Mouse (Mus musculus) kidney, postnatal 36 days (tissue): Measurements from ENCODE around the gene Gapvd1.
A peak's percentile ranks its signal among the peaks of the same experiment; 100 is the strongest.
"Not testable (repeated sequence)": the region's sequence is repeated elsewhere in the genome, so short reads cannot be mapped to it uniquely, and the experiment has no call there.

Experiments used
- DNase-seq, 2 experiments: peaks; one replicate each; pipeline ENCODE4 v3.0.0; 2021 to 2022; ENCODE audit warnings: mixed read lengths in 2 of 2

Gapvd1 gene

GRCm38 (mm10) chr2:34771368-34772226 is 16.6 kb upstream of the Gapvd1 start, which contains the start of gene Hspa5:
Gene Hspa5, plus strand, starts transcription at chr2:34771970.
- DNase-seq: peak; percentile 99 to 100

- no peak for DNase-seq
Measured at GRCm38 (mm10) chr2:34770951-34771350, 15.9 kb upstream of the Gapvd1 start.

- no peak for DNase-seq
Measured at GRCm38 (mm10) chr2:34770049-34770448, 15.0 kb upstream of the Gapvd1 start.

DNA sequence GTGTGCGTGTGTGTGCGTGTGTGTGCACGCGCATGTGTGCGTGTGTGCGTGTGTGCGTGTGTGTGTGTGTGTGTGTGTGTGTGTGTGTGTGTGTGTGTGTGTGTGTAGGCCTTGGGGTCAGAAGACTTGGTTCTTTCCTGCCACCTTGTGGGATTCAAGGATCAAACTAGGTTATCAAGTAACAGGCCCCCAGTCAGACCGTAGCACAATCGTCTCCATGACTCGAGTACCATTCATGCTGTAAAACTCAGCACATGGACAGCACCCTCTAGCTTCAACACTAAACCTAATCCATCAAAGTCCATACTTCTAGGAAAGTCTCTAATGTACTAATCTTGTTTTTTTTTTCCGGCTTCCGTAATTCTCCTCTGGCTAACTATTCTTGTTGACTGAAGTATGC is 9.8 kb upstream of the Gapvd1 start:
- DNase-seq: no peak

GRCm38 (mm10) chr2:34762872-34763271 is 7.8 kb upstream of the Gapvd1 start:
- DNase-seq: no peak

GRCm38 (mm10) chr2:34762174-34762573 is 7.1 kb upstream of the Gapvd1 start:
- no peak for DNase-seq

DNA sequence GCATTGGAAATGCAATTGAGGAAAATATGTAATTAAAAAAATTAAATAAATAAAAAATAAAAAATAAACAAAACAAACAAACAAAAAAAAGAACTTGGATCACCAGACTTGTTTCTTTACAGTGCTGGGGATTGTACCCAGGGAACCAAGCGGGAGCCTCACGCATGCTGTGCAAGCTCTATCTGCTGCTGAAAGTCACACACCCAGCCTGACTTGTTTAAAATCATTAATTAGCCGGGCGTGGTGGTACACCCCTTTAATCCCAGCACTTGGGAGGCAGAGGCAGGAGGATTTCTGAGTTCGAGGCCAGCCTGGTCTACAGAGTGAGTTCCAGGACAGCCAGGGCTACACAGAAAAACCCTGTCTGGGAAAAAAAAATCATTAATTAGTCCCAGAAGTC is 6.2 kb upstream of the Gapvd1 start:
- DNase-seq: not testable (repeated sequence)

DNA sequence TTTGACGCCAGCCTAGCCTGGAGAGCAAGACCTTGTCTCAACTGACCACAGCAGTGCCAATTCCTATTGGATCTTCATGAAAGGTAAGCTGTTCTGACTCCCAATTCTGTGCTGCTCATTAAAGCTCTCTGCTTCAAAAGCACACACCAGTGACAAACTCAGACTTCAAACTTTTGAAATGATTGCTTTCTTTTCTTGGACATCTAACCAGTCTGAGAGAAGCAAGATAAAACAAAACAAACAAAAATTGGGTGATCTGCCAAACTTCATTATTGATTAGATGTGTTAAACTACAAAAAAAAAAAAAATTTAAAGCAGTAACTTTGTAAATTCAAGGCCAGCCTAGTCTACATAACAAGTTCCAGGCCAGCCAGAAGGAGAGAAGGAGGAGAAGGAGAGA is 2.3 kb upstream of the Gapvd1 start:
- no peak for DNase-seq

DNA sequence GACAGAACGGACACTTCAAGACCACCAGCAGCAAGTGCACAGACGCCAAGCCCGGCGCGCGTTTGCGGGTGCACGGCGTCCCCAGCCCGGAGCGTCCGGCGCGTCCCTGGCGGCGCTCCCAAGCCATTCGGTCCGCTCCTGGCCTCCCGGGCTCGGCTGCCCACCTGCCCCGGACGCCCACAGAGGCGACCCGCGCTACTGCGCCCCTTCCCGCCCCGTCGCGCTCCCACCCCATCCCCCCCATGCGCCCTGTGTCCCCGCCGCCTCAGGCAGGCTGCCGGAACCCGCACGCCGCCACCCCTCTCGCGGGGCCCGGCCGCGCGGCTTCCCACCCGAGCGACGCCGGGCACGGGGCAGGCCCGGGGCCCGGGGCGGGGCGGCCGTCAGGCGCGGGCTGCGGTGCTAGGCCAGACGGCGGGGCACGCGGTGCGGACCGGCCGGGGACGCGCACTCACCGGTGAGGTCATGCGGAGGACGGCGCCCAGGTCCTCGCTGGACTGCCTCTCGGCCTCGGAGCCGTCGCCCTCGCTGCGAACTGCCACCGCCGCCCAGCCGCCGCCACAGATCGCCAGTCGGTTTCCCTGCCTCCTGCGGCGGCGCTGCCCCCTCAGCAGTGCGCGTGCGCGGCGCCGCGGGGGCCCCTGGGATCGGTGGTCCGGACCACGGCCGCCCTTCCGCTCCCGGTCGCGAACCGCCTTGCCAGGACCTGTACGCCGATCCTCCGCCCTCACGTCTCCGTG is 1.1 kb downstream of the Gapvd1 start:
- DNase-seq: peak; percentile 90 to 95

- no peak for DNase-seq
Measured at GRCm38 (mm10) chr2:34750245-34750644, 4.8 kb downstream of the Gapvd1 start.

DNA sequence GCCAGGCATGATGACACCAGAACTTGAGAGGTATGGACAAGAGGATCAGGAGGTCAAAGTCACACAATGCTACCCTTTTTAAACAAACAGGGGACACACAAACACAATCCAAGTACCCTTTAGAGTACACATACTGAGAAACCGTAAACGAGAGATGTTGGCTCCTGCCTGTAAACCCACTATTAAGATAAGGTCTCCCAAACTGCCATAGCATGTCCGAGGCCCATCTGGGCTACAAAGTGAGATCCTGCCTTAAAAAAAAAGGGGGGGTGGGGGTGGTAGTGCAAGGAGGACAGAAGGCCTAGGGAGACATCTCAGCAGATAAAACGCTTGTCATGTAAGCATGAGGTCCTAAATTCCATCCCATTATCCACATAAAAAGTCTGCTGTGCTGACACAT is 6.6 kb downstream of the Gapvd1 start:
- no peak for DNase-seq

DNA sequence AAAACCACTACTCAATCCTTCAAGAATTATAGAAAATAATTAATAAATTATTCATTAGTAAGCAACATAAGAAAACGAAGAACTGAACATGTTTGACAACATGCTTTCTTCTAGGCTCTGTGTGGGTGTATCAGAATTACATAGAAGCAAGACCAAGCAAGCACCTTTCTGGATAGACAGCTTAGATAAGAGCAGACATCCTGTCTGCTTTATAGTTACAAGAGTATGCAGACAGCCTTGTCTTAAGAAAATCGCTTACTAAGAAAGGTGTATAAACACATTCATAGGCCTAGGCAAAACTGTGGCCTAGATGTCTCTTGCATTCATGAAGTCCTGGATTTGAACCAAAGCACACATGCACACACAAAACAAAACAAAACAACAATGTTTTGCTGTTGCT is 9.4 kb downstream of the Gapvd1 start:
- no peak for DNase-seq

DNA sequence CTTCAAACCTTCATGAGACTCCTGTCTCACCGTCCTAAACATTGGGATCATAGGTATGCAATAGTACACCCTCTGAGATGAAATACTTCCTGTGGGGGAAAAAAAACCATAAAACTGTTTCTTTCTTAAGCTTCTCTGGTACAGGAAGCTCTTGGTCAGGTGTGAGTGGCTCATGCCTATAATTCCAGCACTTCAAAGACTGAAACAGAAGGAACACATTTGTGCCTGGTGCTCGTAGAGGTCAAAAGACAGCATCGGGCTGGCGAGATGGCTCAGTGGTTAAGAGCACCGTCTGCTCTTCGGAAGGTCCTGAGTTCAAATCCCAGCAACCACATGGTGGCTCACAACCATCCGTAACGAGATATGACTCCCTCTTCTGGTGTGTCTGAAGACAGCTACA is 10.6 kb downstream of the Gapvd1 start:
- no peak for DNase-seq

GRCm38 (mm10) chr2:34742675-34743074 is 12.4 kb downstream of the Gapvd1 start:
- no peak for DNase-seq

DNA sequence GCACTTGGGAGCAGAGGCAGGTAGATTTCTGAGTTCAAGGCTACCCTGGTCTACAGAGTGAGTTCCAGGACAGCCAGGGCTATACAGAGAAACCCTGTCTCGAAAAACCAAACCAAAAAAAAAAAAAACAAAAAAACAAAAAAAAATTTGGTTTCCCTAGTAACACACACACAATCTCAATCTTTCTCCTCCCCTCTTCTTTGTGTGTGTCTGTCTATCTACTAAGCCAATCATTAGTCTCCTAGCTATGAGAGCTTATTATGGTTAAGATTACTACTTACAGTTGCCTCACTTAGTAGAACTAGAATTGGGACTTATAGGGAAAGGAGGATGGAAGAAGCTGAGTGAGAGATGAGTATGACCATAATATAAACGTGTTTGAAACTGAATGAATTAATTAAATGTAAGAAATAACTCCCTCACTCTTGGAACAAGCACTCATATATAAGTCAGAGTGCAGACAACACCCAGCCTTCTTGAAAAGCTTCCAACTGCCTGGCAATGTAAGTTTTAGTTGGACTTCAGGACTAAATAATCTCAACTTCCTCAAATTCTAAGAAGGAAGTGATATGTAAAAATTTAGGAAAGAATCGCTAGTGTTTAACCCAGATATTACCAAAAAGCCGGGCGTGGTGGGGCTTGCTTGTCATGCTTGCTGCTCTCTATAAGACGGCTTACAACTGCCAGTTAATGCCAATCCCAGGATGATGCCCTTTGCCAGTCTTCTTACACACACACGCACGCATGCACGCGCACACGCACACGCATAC is 13.5 kb downstream of the Gapvd1 start:
- DNase-seq: no peak

DNA sequence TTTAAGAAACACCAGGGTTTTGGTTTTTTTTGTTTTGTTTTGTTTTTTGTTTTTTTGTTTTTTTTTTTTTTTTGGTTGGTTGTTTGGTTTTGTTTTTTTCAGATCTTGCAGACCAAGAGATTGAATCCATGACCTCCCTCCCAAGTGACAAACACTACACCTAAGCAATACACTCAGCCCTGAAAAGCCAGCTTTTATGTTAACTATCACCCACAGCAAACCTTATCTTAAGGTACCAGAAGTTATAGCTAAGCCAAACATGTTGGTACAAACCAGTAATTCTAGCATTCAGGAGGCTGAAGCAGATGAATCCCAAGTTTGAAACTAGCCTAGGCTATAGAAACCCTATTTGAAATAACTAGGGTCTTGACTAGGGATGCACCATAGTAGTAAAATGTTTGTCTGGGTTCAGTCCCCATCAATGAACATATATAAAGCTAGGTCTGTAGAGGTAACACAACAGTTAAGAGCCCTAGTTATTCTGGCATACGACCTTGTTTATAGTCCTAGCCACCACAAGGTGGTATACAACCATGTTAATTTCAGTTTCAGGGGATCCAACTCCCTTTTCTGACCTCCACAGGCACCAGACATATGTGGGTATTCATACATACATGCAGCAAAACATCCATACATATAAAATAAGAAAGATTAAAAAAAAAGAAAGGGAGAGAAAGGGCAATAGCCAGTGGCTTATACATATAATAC is 15.2 kb downstream of the Gapvd1 start:
- no peak for DNase-seq

GRCm38 (mm10) chr2:34737911-34738310 is 17.1 kb downstream of the Gapvd1 start:
- peak; percentile 6 for DNase-seq

DNA sequence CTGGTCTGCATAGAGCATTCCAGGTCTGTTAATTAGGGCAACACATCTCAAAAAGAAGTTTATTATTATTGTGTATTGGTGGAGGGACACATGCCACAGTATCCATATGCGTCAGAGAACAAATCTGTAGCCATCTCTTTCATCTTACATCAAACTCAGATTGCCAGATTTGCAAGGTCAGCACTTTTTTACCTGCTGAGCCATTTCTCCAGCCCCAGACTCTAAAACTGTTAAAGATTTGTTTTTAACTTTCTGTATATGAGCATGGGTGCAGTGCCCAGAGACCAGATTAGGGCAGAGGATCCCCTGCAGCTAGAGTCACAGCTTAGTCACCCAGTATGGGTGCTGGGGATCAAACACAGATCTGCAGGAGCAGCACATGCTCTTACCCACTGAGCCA is 18.4 kb downstream of the Gapvd1 start:
- DNase-seq: no peak

- DNase-seq: no peak
Measured at GRCm38 (mm10) chr2:34727045-34727728, 27.8 kb downstream of the Gapvd1 start.

DNA sequence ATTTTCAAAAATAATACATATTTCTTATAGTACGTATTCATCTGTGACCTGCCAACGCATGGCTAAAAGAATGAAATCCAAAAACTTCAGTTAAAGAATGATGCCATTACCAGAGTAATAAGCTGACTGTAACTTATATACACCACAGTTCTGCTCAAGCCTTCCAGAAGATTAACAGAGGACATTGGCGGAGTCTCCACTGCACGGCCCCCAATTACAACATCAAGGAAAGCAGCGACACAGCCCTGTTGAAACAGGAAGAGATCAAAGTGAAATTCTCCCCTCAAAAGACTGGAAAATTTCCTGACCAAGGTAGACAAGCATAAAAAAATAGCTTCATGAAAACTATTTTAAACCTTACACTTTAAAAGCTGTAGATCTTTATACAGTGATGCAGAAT is 29.8 kb downstream of the Gapvd1 start:
- no peak for DNase-seq

- DNase-seq: peak in 1 of 2 experiments; percentile 8
Measured at GRCm38 (mm10) chr2:34718196-34718595, 36.8 kb downstream of the Gapvd1 start.

DNA sequence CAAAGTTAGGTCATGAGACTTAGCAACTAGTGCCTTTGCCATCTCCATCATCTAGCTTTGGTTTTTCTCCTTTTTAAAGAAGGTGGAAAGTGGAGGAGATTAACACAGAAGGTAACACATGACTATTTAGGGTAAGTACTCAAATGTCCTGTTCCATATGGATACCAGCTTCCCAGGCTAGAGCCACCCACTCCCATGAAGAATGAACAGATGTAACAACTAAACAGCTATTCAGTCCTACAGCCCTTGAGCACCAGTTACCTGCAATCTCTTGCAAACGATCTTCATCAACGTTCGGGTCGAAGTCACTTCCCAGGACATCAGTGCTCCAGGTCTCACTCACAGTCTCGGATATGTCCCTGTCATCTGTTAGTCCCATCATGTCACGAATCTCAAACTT is 43.1 kb downstream of the Gapvd1 start:
- no peak for DNase-seq
